Mouse (Mus musculus): ENCODE measurements around the gene Aoah.

DNA sequence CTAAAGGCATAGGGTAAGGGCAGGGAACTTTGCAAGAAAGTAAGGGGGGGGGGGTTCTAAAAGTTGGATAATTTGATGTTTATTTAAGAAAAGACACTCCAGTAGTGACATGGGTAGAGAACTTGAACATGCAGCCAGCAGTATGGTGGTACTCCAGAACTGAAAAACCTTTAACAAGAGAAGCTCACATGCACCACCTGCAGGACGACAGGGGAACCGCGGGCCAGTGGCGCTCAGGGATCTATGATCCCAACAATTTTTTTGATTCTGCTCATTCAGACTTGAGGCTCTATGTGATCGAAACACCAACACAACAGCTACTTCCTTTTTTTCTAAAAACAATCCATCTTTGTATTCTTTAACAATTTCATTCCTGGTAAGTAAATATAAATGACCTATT lies 143.5 kb downstream of the Aoah start:
- TF ChIP-seq CTCF (IDR thresholded peaks at IDR 0.05; ENCODE audit: low read depth): peak; percentile 74
- no peak for TF ChIP-seq EP300 (IDR thresholded peaks at IDR 0.05; ENCODE audit: low read depth)
